Mouse (Mus musculus) hindbrain, embryonic 13.5 days (tissue): Measurements from ENCODE around the gene Usp54. TPM values are rescaled to one million over a fixed set of nuclear protein-coding genes. Genes with fewer than 3 reads are reported as not detected.
A peak's percentile ranks its signal among the peaks of the same experiment; 100 is the strongest.
"Not testable (repeated sequence)": the region's sequence is repeated elsewhere in the genome, so short reads cannot be mapped to it uniquely, and the experiment has no call there.

Source experiments
- ATAC-seq: fragments of 200-750 bp; cut with Nextera tagmentation; 2 replicates; pipeline ENCODE4 v1.8.0; 2017; ENCODE audit warnings: moderate TSS enrichment; ENCODE audit not compliant: low FRiP score
- H3K27ac ChIP-seq: fragments of 300-500 bp; sonication (generic); 2 replicates; pipeline ENCODE4 v1.5.1; 2015; ENCODE audit warnings: inconsistent platforms, mild to moderate bottlenecking, moderate library complexity
- H3K27me3 ChIP-seq: fragments of 300-500 bp; sonication (generic); 2 replicates; pipeline ENCODE4 v1.6.1; 2015; ENCODE audit warnings: mild to moderate bottlenecking, inconsistent platforms
- H3K36me3 ChIP-seq: fragments of 300-500 bp; sonication (generic); 2 replicates; pipeline ENCODE4 v1.6.1; 2015; ENCODE audit warnings: mild to moderate bottlenecking, inconsistent platforms
- H3K4me1 ChIP-seq: fragments of 300-500 bp; sonication (generic); replicated peaks from 2 replicates; pipeline ENCODE4 v1.6.1; 2015; ENCODE audit warnings: inconsistent platforms
- H3K4me2 ChIP-seq: fragments of 300-500 bp; sonication (generic); 2 replicates; pipeline ENCODE4 v1.6.1; 2015; ENCODE audit warnings: inconsistent platforms, mild to moderate bottlenecking, moderate library complexity
- H3K4me3 ChIP-seq: fragments of 300-500 bp; sonication (generic); 2 replicates; pipeline ENCODE4 v1.5.1; 2015; ENCODE audit warnings: mild to moderate bottlenecking, inconsistent platforms
- H3K9ac ChIP-seq: fragments of 300-500 bp; sonication (generic); 2 replicates; pipeline ENCODE4 v1.6.1; 2015; ENCODE audit warnings: mild to moderate bottlenecking, inconsistent platforms
- H3K9me3 ChIP-seq: fragments of 300-500 bp; sonication (generic); 2 replicates; pipeline ENCODE4 v1.6.1; 2016; ENCODE audit warnings: inconsistent platforms
- WGBS: fragments of 180-500 bp; shearing (Covaris S2); methylation state at CpG from one replicate; pipeline ENCODE4 v1.1.7; 2015; 5-methylcytosine and 5-hydroxymethylcytosine counted together
- polyA plus RNA-seq: library from polyadenylated mRNA; unstranded; fragments of >200 nt; fragmentation: Nextera tagmentation; extraction: Ambion mirVana; gene quantifications from 2 replicates; pipeline ENCODE4 v1.2.1, GENCODE M21; 2015

Usp54 gene
- polyA plus RNA-seq, 1 experiment from 2014 or later, result 9.3 TPM

DNA sequence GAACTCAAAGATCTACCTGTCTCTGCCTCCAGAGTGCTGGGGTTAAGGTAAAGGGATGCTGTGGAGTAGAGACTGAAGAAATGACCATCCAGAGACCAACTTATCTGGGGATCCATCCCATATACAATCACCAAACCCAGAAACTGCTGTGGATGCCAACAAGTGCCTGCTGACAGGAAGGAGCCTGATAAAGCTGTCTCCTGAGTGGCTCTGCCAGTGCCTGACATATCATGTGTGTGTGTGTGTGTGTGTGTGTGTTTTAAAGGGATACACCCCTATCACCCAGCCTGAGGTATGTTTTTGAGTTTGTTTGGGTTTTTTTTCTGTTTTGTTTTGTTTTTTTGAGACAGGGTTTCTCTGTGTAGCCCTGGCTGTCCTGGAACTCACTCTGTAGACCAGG, 5.5 kb upstream of the Usp54 start:
- H3K4me1 ChIP-seq, result peaks cover 8% of the 10 kb centered on the region

DNA sequence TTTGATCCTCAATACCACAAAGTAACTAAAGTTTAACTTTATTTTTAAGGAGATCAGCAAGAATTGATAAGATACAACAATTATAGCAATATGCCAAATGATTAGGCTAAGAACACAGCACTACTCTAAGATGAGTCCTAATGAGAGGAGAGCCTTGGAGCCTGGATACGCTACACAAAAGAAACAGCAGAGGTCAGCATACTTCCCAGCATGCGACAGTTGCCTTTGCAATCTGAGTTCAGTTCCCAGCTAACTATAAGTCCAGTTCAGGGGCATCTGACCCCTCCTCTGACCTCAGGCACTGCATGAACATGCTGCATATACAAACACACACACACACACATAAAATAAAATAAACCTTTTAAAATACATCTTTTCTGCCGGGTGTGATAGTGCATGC, 4.7 kb upstream of the Usp54 start:
- Histone ChIP-seq H3K9ac (no peak overlapping the region), H3K36me3 (no peaks in the 10 kb centered on the region), H3K27me3 (no peaks in the 10 kb centered on the region), H3K4me2 (no peak overlapping the region), H3K4me1 (peaks cover 8% of the 10 kb centered on the region), H3K9me3 (no peaks in the 10 kb centered on the region), H3K4me3 (no peak overlapping the region), H3K27ac (no peak overlapping the region)
- no peak for ATAC-seq
- WGBS, result 28% methylated on average over 3 of the region's 3 CpGs

More for the DNA sequence above, 5.5 kb upstream of the Usp54 start:
- H3K4me2 ChIP-seq, result no peak overlapping the region
- H3K27me3 ChIP-seq, result no peaks in the 10 kb centered on the region
- no peaks in the 10 kb centered on the region for H3K36me3 ChIP-seq
- no peak overlapping the region for H3K27ac ChIP-seq
- no peak overlapping the region for H3K9ac ChIP-seq
- H3K9me3 ChIP-seq, result no peaks in the 10 kb centered on the region
- no peak for ATAC-seq
- H3K4me3 ChIP-seq, result no peak overlapping the region

DNA sequence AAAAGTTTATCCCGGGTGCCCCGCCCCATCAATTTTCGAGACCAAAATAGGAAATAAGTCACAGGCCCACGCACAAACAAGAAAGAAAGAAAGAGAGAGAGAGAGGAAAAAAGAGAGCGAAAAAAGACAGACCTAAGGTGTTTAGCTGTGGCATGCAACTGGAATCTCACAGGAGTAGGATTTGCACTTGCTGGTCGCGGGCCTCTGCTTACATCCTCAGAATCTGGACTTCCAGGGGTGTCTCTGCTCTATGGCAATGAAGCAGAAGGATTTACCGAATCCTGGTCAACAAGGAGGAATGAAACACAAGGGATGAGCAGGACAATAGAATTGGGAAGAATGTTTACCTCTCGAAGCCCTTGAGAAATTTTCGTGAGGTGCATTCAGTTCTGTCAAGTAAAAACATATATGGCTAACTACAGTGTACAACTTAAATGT, 594 bp upstream of the Usp54 start:
- no peak for ATAC-seq
- H3K9ac ChIP-seq, result peak overlapping the region; percentile 85
- peak overlapping the region; percentile 81 for H3K4me3 ChIP-seq
- peaks cover 14% of the 10 kb centered on the region for H3K4me1 ChIP-seq
- no peaks in the 10 kb centered on the region for H3K27me3 ChIP-seq
- H3K4me2 ChIP-seq, result peak overlapping the region; percentile 84
- H3K9me3 ChIP-seq, result no peaks in the 10 kb centered on the region
- H3K27ac ChIP-seq, result peak overlapping the region; percentile 94
- 13% methylated on average over 10 of the region's 10 CpGs for WGBS
- no peaks in the 10 kb centered on the region for H3K36me3 ChIP-seq

DNA sequence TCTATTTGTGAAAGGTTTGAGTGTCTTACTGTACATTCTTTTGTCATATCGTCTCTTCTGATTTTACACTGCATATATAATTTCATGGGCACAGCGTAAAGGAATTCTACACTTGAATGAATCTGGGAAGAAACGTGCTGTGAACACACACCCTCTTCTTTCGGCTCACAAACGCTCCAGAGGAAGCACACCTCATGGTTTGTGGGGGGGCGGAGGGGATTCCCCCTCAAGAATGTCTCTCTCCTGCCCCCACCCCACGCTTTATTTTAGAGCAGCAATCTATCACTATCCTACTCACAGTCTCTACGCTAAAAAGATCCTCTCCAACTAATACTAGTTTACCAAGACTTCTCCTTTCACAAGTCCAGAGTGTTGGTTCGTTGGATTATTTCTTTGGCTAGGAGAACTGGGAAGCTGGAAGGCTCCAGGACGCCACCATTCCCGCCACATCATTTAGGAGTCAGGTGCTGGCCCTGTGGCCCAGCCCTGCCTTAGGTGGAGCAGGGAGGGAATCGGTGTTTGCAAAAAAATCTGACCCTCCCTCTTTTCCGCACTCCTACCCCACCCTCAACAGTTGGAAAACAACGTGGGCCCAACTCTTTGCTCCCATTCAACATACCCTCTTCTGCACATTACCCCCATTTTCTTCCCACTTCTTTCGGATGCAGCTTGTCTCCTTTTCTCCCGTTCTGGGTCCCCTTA, 794 bp downstream of the Usp54 start:
- peak; percentile 76 for ATAC-seq
- Histone ChIP-seq H3K27ac (peak overlapping the region; percentile 94), H3K4me2 (peak overlapping the region; percentile 84), H3K4me1 (peaks cover 14% of the 10 kb centered on the region), H3K27me3 (no peaks in the 10 kb centered on the region), H3K36me3 (no peaks in the 10 kb centered on the region), H3K9me3 (no peaks in the 10 kb centered on the region), H3K9ac (peak overlapping the region; percentile 85), H3K4me3 (peak overlapping the region; percentile 81)
- WGBS, result 2% methylated on average over 16 of the region's 16 CpGs

DNA sequence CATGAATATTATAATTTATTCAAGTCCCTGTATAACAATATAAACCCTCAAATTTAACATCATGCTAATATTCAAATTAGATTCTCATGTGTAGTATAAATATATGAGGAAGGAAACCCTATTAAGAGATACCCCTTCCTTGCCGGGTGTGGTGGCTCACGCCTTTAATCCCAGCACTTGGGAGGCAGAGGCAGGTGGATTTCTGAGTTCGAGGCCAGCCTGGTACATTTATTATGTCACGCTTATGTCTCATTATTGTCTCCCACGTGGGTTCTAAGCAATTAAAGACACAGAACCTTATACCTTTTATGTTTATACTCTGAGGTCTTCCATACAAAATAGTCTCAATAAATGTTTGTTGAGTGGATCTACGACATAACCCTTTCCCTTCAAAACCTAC, 2.2 kb downstream of the Usp54 start:
- no peaks in the 10 kb centered on the region for H3K36me3 ChIP-seq
- 91% methylated on average over 6 of the region's 6 CpGs for WGBS
- H3K9me3 ChIP-seq, result no peaks in the 10 kb centered on the region
- H3K9ac ChIP-seq, result no peak overlapping the region
- no peak overlapping the region for H3K27ac ChIP-seq
- H3K4me2 ChIP-seq, result no peak overlapping the region
- peaks cover 14% of the 10 kb centered on the region for H3K4me1 ChIP-seq
- ATAC-seq, result no peak
- no peak overlapping the region for H3K4me3 ChIP-seq
- no peaks in the 10 kb centered on the region for H3K27me3 ChIP-seq

DNA sequence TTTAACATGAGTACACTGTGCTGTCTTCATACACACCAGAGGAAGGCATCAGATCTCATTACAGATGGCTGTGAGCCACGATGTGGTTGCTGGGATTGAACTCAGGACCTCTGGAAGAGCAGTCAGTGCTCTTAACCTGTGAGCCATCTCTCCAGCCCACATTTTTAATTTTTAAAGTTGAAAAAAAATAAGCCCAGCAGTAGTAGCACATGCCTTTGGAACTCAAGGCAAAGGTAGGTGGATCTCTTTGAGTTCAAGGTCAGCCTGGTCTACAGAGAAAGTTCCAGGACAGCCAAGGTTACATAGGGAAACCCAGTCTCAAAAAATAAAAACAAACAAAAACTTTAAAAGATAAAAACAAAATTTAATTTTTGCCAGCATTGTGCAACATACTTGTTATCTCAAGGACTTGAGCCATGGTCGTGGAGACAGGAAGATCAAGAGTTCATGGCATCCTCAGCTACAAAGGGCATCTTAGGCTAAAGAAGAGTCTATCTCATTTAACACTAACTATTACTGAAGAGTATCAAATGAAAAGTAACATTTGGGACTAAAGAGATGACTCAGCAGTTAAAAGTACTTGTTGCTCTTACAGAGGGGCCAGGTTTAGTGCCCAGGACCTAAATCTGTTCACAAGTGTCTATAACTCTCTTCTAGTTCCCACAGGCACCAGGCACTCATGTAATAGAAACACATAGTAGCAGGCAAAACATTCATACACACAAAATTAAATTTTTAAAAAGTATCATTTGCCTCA, 2.9 kb downstream of the Usp54 start:
- H3K36me3 ChIP-seq, result no peaks in the 10 kb centered on the region
- H3K9me3 ChIP-seq, result no peaks in the 10 kb centered on the region
- H3K4me3 ChIP-seq, result no peak overlapping the region
- no peak for ATAC-seq
- H3K4me2 ChIP-seq, result no peak overlapping the region
- H3K27me3 ChIP-seq, result no peaks in the 10 kb centered on the region
- peaks cover 14% of the 10 kb centered on the region for H3K4me1 ChIP-seq
- WGBS, result 94% methylated on average over 2 of the region's 2 CpGs
- no peak overlapping the region for H3K27ac ChIP-seq
- H3K9ac ChIP-seq, result no peak overlapping the region

DNA sequence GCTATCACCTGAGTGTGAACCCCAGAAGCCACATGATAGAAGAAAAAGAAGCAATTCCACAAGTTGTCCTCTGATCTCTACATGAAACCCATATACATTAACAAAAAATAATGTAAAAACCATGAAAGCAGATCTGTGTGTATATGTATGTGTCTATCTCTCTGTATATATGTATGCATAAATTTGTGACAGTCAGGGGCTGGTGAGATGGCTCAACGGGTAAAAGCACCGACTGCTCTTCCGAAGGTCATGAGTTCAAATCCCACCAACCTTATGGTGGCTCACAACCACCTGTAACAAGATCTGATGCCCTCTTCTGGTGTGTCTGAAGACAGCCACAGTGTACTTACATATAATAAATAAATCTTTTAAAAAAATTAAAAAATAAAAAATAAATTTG, 3.9 kb downstream of the Usp54 start:
- H3K4me1 ChIP-seq, result peaks cover 12% of the 10 kb centered on the region
- H3K9ac ChIP-seq, ATAC-seq, H3K36me3 ChIP-seq, H3K4me2 ChIP-seq, H3K9me3 ChIP-seq, H3K27ac ChIP-seq, H3K27me3 ChIP-seq, H3K4me3 ChIP-seq: not testable (repeated sequence)
- WGBS, result 94% methylated on average over 3 of the region's 3 CpGs

DNA sequence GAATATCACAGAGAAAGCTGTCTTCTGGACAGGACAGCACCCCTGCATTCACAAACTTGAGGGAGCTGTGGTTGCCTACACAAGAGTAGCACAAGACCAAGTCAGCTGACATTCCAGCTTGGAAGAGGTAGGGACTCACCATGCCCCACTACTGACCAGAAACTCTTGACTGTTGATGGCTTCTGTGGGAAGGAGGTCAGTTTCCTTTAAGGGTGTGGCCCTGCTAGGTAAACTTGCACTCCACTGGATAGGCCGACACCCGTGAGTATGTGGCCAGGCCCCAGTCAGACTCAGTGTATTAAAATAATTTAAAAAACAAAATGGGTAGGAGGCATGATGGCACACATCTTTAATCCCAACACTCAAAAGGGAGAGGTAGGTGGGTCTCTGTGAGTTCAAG, 5.3 kb downstream of the Usp54 start:
- no peak for ATAC-seq
- Histone ChIP-seq H3K4me1 (peaks cover 6% of the 10 kb centered on the region), H3K4me2 (no peak overlapping the region), H3K36me3 (no peaks in the 10 kb centered on the region), H3K4me3 (no peak overlapping the region), H3K27ac (no peak overlapping the region), H3K9ac (no peak overlapping the region), H3K9me3 (no peaks in the 10 kb centered on the region), H3K27me3 (no peaks in the 10 kb centered on the region)
- WGBS, result 95% methylated on average over 2 of the region's 2 CpGs

DNA sequence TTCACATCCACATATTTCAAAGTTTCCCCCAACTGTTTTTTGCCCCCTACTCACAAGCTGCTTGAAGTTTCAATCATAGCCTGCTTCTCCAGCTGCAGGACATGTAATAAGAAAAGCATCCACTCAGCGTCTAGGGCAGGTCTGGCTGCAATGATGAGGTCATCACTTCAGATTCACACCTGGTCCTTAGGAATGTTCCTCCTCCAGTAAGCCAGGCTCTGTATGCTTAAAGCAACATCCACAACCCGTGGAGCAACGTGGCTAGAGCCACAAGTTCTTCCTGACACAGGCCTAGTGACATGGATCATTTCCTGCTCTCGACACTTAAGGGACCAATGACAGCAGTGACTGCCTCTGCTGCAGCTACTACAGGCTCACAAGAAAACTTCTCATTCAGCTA, 9.6 kb downstream of the Usp54 start:
- no peak for ATAC-seq
- Histone ChIP-seq H3K9me3 (no peaks in the 10 kb centered on the region), H3K9ac (no peak overlapping the region), H3K36me3 (no peaks in the 10 kb centered on the region; the same call in 1 of the 2 replicates), H3K4me1 (no peaks in the 10 kb centered on the region), H3K27me3 (no peaks in the 10 kb centered on the region), H3K4me3 (no peak overlapping the region), H3K4me2 (no peak overlapping the region), H3K27ac (no peak overlapping the region)
- 73% methylated on average over 4 of the region's 4 CpGs for WGBS

DNA sequence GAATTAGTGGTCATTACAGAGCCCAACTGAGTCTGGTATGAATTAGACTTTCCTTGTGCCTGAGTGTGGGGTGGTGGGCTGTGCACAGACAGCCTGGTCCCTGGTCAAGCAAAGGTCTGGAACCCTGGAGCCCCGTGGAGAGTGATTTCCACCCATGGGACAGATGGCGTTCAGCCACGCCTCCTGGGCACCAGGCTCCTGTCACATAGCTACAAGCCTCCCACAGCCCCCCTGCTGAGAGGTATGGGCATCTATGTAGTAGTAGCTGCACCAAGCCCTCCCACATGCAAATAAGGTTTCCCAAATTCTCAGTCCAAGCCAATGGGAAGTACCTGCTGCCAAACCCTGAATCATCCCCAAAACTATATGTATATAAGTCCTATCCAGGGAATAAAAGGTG, 13.9 kb downstream of the Usp54 start:
- Histone ChIP-seq H3K27me3 (no peaks in the 10 kb centered on the region), H3K36me3 (no peaks in the 10 kb centered on the region; the same call in 1 of the 2 replicates), H3K27ac (no peak overlapping the region), H3K4me2 (no peak overlapping the region), H3K4me3 (no peak overlapping the region), H3K9me3 (no peaks in the 10 kb centered on the region), H3K9ac (no peak overlapping the region), H3K4me1 (no peaks in the 10 kb centered on the region)
- ATAC-seq, result no peak
- 83% methylated on average over 3 of the region's 3 CpGs for WGBS

DNA sequence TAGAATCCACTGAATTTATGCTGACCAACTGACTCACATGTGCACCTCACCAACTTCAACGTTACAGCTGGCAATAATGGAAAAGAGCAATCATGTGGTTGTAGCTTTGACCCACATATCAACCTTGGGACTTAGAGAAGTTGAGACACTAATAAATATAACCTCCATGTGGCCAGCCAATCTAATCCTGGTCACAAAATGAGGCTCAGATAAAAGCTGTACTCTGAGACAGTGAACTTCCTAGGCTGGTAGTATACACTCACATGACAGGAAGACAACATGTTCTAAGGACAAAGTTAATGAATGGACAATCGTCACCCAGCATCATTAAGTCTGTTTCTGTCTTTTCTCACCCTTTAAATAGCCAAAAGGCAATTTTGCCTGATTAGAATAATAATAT, 14.4 kb downstream of the Usp54 start:
- Histone ChIP-seq H3K36me3 (no peaks in the 10 kb centered on the region; the same call in 1 of the 2 replicates), H3K9ac (no peak overlapping the region), H3K4me3 (no peak overlapping the region), H3K27me3 (no peaks in the 10 kb centered on the region), H3K9me3 (no peaks in the 10 kb centered on the region), H3K27ac (no peak overlapping the region), H3K4me2 (no peak overlapping the region), H3K4me1 (no peaks in the 10 kb centered on the region)
- WGBS, result 86% methylated on average over 2 of the region's 2 CpGs
- no peak for ATAC-seq

DNA sequence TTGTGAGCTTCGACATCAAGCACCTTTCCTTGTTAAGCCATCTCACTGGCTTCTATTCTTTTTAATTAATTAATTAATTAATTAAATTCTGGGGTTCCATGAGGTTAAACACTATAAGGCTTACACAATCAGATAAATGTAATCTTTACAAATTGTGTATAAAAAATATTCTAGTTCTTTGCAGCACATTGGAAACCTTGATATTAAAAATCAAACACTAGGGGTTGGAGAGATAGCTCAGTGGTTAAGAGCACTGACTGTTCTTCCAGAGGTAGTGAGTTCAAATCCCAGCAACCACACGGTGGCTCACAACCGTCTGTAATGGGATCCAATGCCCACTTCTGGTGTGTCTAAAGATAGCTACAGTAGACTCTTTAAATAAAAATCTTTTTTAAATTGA, 18.0 kb downstream of the Usp54 start:
- no peak for ATAC-seq
- Histone ChIP-seq H3K27ac (no peak overlapping the region), H3K4me3 (no peak overlapping the region), H3K27me3 (no peaks in the 10 kb centered on the region), H3K9me3 (no peaks in the 10 kb centered on the region), H3K36me3 (no peaks in the 10 kb centered on the region), H3K9ac (no peak overlapping the region), H3K4me1 (no peaks in the 10 kb centered on the region), H3K4me2 (no peak overlapping the region)
- 93% methylated on average over 3 of the region's 3 CpGs for WGBS

DNA sequence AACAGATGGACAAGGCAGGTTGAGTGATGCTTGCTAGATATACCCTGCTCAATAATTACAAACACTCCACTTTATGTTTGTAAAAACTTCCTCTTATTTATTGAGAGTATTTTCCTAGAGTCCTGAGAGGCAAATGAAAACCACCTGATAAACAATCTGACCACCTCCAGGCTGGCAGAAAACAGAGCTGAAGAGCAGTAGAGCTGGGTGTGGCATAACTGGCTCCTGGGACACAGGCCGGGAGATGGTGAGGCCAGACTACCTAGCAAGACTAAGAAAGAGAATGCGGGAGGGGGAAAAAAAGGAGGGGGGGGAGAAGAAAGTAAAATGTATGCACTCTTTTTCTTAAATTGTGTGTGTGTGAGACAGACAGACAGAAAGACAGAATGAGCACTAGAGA, 18.5 kb downstream of the Usp54 start:
- no peak overlapping the region for H3K4me2 ChIP-seq
- no peak overlapping the region for H3K9ac ChIP-seq
- no peaks in the 10 kb centered on the region for H3K4me1 ChIP-seq
- H3K36me3 ChIP-seq, result no peaks in the 10 kb centered on the region
- H3K4me3 ChIP-seq, result no peak overlapping the region
- 95% methylated on average over 2 of the region's 2 CpGs for WGBS
- ATAC-seq, result no peak
- no peak overlapping the region for H3K27ac ChIP-seq
- H3K27me3 ChIP-seq, result no peaks in the 10 kb centered on the region
- H3K9me3 ChIP-seq, result no peaks in the 10 kb centered on the region
